ENCODE assay signal across 8 mouse cellular contexts in genomic region chr8:120539775-120540625, GRCm38 (mm10). TPM values are rescaled to one million over a fixed set of nuclear protein-coding genes. Genes with fewer than 3 reads are reported as not detected.
DNase-seq lines count a peak whose midpoint lies in the region; ATAC-seq lines count a peak whose summit lies in the region.

No protein-coding gene starts in this region.

- H3K9ac ChIP-seq in intestine, embryonic 16.5 days (ENCODE audit: low read depth, low read length) = peak overlapping the region; percentile 70

- no peaks in the 10 kb centered on the region for H3K27me3 ChIP-seq in intestine, embryonic 16.5 days (replicated peaks; ENCODE audit: control insufficient read depth, insufficient read depth, low read length)

- H3K4me1 ChIP-seq in intestine, embryonic 16.5 days (ENCODE audit: control insufficient read depth, insufficient read depth, low read length) = peaks cover 81% of the 10 kb centered on the region

- DNase-seq in cerebellum, adult 11-12 months = peak; percentile 66
- DNase-seq in cerebellum, adult 8-10 months = no peak
- peak; percentile 70 for DNase-seq in urinary bladder, postnatal 14 days (ENCODE audit: low spot score)
- DNase-seq in urinary bladder, postnatal 4 days (ENCODE audit: low spot score in 2 of 2) = no peak
- DNase-seq in Muller cell, postnatal 12 days (ENCODE audit: inconsistent ontology term) = no peak
- no peak for DNase-seq in right cerebral cortex, postnatal 25 days

- ATAC-seq in intestine, embryonic 16.5 days = no peak
- ATAC-seq in megakaryocyte-erythroid progenitor cell, adult 5-6 weeks (replicated peaks; ENCODE audit: low FRiP score, low TSS enrichment, poor library complexity, severe bottlenecking) = peak; percentile 75

- H3K27ac ChIP-seq in intestine, embryonic 16.5 days (ENCODE audit: low read length) = peak overlapping the region; percentile 94

- no peaks in the 10 kb centered on the region for H3K9me3 ChIP-seq in intestine, embryonic 16.5 days (ENCODE audit: control insufficient read depth, low read length)

- H3K36me3 ChIP-seq in intestine, embryonic 16.5 days (ENCODE audit: control insufficient read depth, insufficient read depth, low read length) = no peaks in the 10 kb centered on the region

- 45% methylated on average over 23 of the region's 23 CpGs for WGBS in intestine, embryonic 16.5 days

- peak overlapping the region; percentile 68 for H3K4me3 ChIP-seq in intestine, embryonic 16.5 days (ENCODE audit: low read length)

- H3K4me2 ChIP-seq in intestine, embryonic 16.5 days (ENCODE audit: low read depth, low read length) = peak overlapping the region; percentile 99

RNA-seq across cellular contexts. Expression of gene Gins2, which starts 49.1 kb away (rescaled TPM):
- polyA plus RNA-seq in intestine, embryonic 16.5 days (2015; fragmentation: Nextera tagmentation; extraction: Ambion mirVana) = 75.1 and 87.5 TPM in 2 replicates
- total RNA-seq in megakaryocyte-erythroid progenitor cell, adult 5-6 weeks (2014; fragmentation: Nextera tagmentation) = 76.6 and 99.8 TPM in 2 replicates
- total RNA-seq in megakaryocyte-erythroid progenitor cell, adult 5-6 weeks (2017) = 43.8 and 62.0 TPM in 2 replicates

Comparison
In these comparisons a context has a peak if more than half of its experiments do, and no peak if none do; other contexts are left out.
1. DNase-seq: peak in cerebellum, adult 11-12 months (single experiment) and urinary bladder, postnatal 14 days (single experiment); none in cerebellum, adult 8-10 months (single experiment), urinary bladder, postnatal 4 days (0 of 2), Muller cell, postnatal 12 days (single experiment) and right cerebral cortex, postnatal 25 days (single experiment).